Mouse (Mus musculus): Measurements from ENCODE around the gene Ube2q1.

- TF ChIP-seq POLR2A (IDR thresholded peaks at IDR 0.05; ENCODE audit: low read depth, low read length) (no peak), CTCF (IDR thresholded peaks at IDR 0.05; ENCODE audit: extremely low read depth, insufficient read length, insufficient replicate concordance, low read depth, low read length) (no peak)
Observed at GRCm38 (mm10) chr3:89806751-89807150, 33.3 kb downstream of the Ube2q1 start.
